ENCODE assay signal across 8 mouse cellular contexts in genomic region chr14:79293119-79293780, GRCm38 (mm10). TPM values are rescaled to one million over a fixed set of nuclear protein-coding genes. Genes with fewer than 3 reads are reported as not detected.
DNase-seq lines count a peak whose midpoint lies in the region; TF ChIP-seq lines count a peak whose summit lies in the region.

No protein-coding gene starts in this region.

- no peak for TF ChIP-seq POLR2A in liver, adult 2 months (IDR thresholded peaks at IDR 0.05; ENCODE audit: extremely low read depth, insufficient read depth, low read length)

- H3K27me3 ChIP-seq in liver, adult 2 months (ENCODE audit: control insufficient read depth, insufficient read depth, low read length): peaks cover 2% of the 10 kb centered on the region; the same call in 1 of the 2 replicates
- H3K27me3 ChIP-seq in splenic B cell, adult 2 months (ENCODE audit: control insufficient read depth, insufficient read depth, low read length, poor library complexity, severe bottlenecking): no peaks in the 10 kb centered on the region; the same call in 1 of the 2 replicates

- peak overlapping the region; percentile 40 for H3K27ac ChIP-seq in left cerebral cortex, adult 2 months
- no peak overlapping the region for H3K27ac ChIP-seq in liver, adult 2 months (replicated peaks; ENCODE audit: insufficient read depth, low read depth, low read length)

- no peak for TF ChIP-seq CTCF in left cerebral cortex, adult 2 months (IDR thresholded peaks at IDR 0.05)
- no peak for TF ChIP-seq CTCF in liver, adult 2 months (IDR thresholded peaks at IDR 0.05; ENCODE audit: low read depth, low read length)

- WGBS in liver, adult 2 months: 55% methylated on average over 13 of the region's 16 CpGs

- no peak for DNase-seq in left cerebral cortex, adult 2 months (ENCODE audit: extremely low spot score in 1 of 2, low spot score in 2 of 2)
- no peak for DNase-seq in left cerebral cortex, adult 8-10 months (ENCODE audit: low spot score in 2 of 2)
- peak; percentile 32 for DNase-seq in cerebellum, adult 9-11 months
- DNase-seq in heart, postnatal 14 days: peak; percentile 34 to 36
- DNase-seq in liver, adult 2 months (ENCODE audit: extremely low read depth, low read depth, low spot score): peak; percentile 12
- DNase-seq in splenic B cell, adult 2 months (ENCODE audit: low read depth, low spot score): peak; percentile 70
- DNase-seq in urinary bladder, adult 18-20 months (ENCODE audit: low spot score in 2 of 2): no peak
- no peak for DNase-seq in Muller cell, postnatal 12 days (ENCODE audit: inconsistent ontology term)

- H3K36me3 ChIP-seq in liver, adult 2 months (ENCODE audit: control insufficient read depth, insufficient read depth, low read length): no peaks in the 10 kb centered on the region
- no peaks in the 10 kb centered on the region for H3K36me3 ChIP-seq in splenic B cell, adult 2 months (ENCODE audit: control insufficient read depth, insufficient read depth, low read length, poor library complexity, severe bottlenecking)

- no peaks in the 10 kb centered on the region for H3K79me2 ChIP-seq in liver, adult 2 months (ENCODE audit: control insufficient read depth, insufficient read depth, low read length)

- no peak overlapping the region for H3K9ac ChIP-seq in liver, adult 2 months (ENCODE audit: low read depth, low read length)

- intact Hi-C loops in left cerebral cortex, adult 2 months (cut with DNase I): no loop called here
- intact Hi-C loops in heart, postnatal 14 days (cut with DNase I): no loop called here

- no peak overlapping the region for H3K4me3 ChIP-seq in left cerebral cortex, adult 2 months
- H3K4me3 ChIP-seq in liver, adult 2 months (ENCODE audit: insufficient read depth, low read depth, low read length): no peak overlapping the region

- H3K4me1 ChIP-seq in liver, adult 2 months (ENCODE audit: control insufficient read depth, insufficient read depth, low read length): no peaks in the 10 kb centered on the region

RNA-seq across cellular contexts. Expression of gene Rgcc, which starts 8.2 kb away (rescaled TPM):
- total RNA-seq in left cerebral cortex, adult 2 months (2021): 10 to 100 TPM; 33.6 to 44.5 TPM
- 10 to 100 TPM; 32.2 to 35.0 (median 33.7) TPM for total RNA-seq in left cerebral cortex, adult 8-10 months (2022)
- 10 to 100 TPM; 78.5 to 80.3 TPM for total RNA-seq in heart, postnatal 14 days (2021)
- total RNA-seq in liver, adult 2 months (2014; rRNA removed): 0.18 and 0.94 TPM in 2 replicates
- polyA plus RNA-seq in liver, adult 2 months (2012; rRNA removed): 0.54 and 0.61 TPM in 2 replicates

RNA-seq across cellular contexts. Expression of gene Zfp957, which starts 46.1 kb away (rescaled TPM):
- not detected for total RNA-seq in left cerebral cortex, adult 2 months (2021)
- not detected for total RNA-seq in left cerebral cortex, adult 8-10 months (2022)
- total RNA-seq in heart, postnatal 14 days (2021): not detected
- not detected in 2 replicates for total RNA-seq in liver, adult 2 months (2014; rRNA removed)
- polyA plus RNA-seq in liver, adult 2 months (2012; rRNA removed): not detected in 2 replicates

Comparison
In these comparisons a context has a peak if more than half of its experiments do, and no peak if none do; other contexts are left out.
1. DNase-seq: peak in cerebellum, adult 9-11 months (single experiment), heart, postnatal 14 days (2 of 2), liver, adult 2 months (single experiment) and splenic B cell, adult 2 months (single experiment); none in left cerebral cortex, adult 2 months (0 of 2), left cerebral cortex, adult 8-10 months (0 of 2), urinary bladder, adult 18-20 months (0 of 2) and Muller cell, postnatal 12 days (single experiment).
2. RNA of gene Rgcc, which starts 8.2 kb away (total RNA-seq): 78.5 to 80.3 TPM in heart, postnatal 14 days, 33.6 to 44.5 TPM in left cerebral cortex, adult 2 months and 32.2 to 35.0 TPM in left cerebral cortex, adult 8-10 months; 0.18 to 0.94 TPM in liver, adult 2 months; every median in the first group is over 10 times any median in the second.